Mouse (Mus musculus): ENCODE data around the gene Dynlrb2.

GRCm38 (mm10) chr8:116508721-116509120 is 3.9 kb downstream of the Dynlrb2 start:
- TF ChIP-seq TAL1 (IDR thresholded peaks at IDR 0.05; ENCODE audit: low read length) (no peak), GATA1 (IDR thresholded peaks at IDR 0.05; ENCODE audit: low read length) (no peak)
